Mouse (Mus musculus) bone marrow macrophage, adult 2 months (primary cell): ENCODE results near the gene Vmn2r62.

Experiments
- CTCF ChIP-seq: IDR thresholded peaks from 2 replicates; pipeline ENCODE4 v1.5.1; 2012; ENCODE audit warnings: low read depth, mild to moderate bottlenecking, low read length, moderate library complexity
- POLR2A ChIP-seq: IDR thresholded peaks from 2 replicates; pipeline ENCODE4 v1.6.1; 2012; ENCODE audit warnings: mild to moderate bottlenecking, low read depth, low read length, borderline replicate concordance

DNA sequence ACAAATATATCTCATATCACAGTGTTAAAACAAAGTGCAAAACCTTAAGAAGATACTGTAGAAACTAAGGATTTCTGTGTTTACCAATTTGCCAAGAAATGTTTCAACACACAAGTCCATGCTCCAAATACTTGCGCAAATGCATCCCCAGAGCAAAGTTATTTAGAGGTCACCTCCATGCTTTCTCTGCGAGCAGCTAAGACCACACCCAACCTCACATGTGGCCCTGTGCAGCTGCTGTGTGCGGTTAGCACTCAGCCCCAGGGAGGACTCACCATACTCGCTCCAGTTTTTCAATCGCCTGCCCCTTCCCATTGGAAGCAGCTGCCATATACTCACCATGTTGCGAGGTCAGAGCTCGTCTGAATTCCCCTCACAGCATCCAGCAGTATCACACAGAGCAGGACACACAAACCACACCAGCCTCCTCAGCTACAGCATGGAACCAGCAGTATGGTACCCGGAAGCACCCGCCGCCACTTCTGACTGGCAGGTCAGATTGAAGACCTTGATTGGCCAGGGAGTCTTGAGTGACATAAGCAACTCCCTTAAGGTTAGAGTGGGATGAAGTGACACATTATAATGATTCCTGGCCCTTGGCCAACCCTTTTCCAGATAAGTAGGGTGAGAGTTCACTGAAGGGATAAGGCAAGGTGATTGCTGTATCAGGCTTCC lies 54.7 kb downstream of the Vmn2r62 start:
- no peak for TF ChIP-seq CTCF
- TF ChIP-seq POLR2A = no peak
